Mouse (Mus musculus) heart, postnatal 0 days (tissue): ENCODE measurements around the gene Plcb4. TPM values are rescaled to one million over a fixed set of nuclear protein-coding genes. Genes with fewer than 3 reads are reported as not detected.

Experiments used
- ATAC-seq: fragments of 200-750 bp; cut with Nextera tagmentation; 2 replicates; pipeline ENCODE4 v1.8.0; 2017; ENCODE audit warnings: low read depth, moderate number of reproducible peaks, moderate library complexity; ENCODE audit not compliant: insufficient read depth
- DNase-seq: peaks from one replicate; pipeline ENCODE4 v3.0.0-alpha.2; 2016; ENCODE audit warnings: low spot score
- H3K27ac ChIP-seq: fragments of 300-500 bp; sonication (generic); 2 replicates; pipeline ENCODE4 v1.5.1; 2014; ENCODE audit warnings: low read depth, mild to moderate bottlenecking
- H3K27me3 ChIP-seq: fragments of 300-500 bp; sonication (generic); 2 replicates; pipeline ENCODE4 v1.6.1; 2014; ENCODE audit warnings: low read length, mixed read lengths; ENCODE audit not compliant: control insufficient read depth, insufficient read depth
- H3K36me3 ChIP-seq: fragments of 300-500 bp; sonication (generic); replicated peaks from 2 replicates; pipeline ENCODE4 v1.6.1; 2014; ENCODE audit warnings: low read length, mixed read lengths; ENCODE audit not compliant: control insufficient read depth, insufficient read depth
- H3K4me1 ChIP-seq: fragments of 300-500 bp; sonication (generic); 2 replicates; pipeline ENCODE4 v1.6.1; 2014; ENCODE audit warnings: antibody characterized with exemption; ENCODE audit not compliant: control insufficient read depth, insufficient read depth
- H3K4me2 ChIP-seq: fragments of 300-500 bp; sonication (generic); 2 replicates; pipeline ENCODE4 v1.6.1; 2014; ENCODE audit warnings: low read depth, mild to moderate bottlenecking, low read length, moderate library complexity
- H3K4me3 ChIP-seq: fragments of 300-500 bp; sonication (generic); 2 replicates; pipeline ENCODE4 v1.5.1; 2014; ENCODE audit warnings: low read depth, low read length
- H3K9ac ChIP-seq: fragments of 300-500 bp; sonication (generic); replicated peaks from 2 replicates; pipeline ENCODE4 v1.6.1; 2014; ENCODE audit warnings: low read depth, low read length, mixed read lengths
- H3K9me3 ChIP-seq: fragments of 300-500 bp; sonication (generic); replicated peaks from 2 replicates; pipeline ENCODE4 v1.6.1; 2016; ENCODE audit warnings: low read length; ENCODE audit not compliant: control insufficient read depth
- CTCF ChIP-seq: IDR thresholded peaks from 2 replicates; pipeline ENCODE4 v1.5.1; 2016; ENCODE audit warnings: antibody characterized with exemption, control low read depth, low read depth
- EP300 ChIP-seq: IDR thresholded peaks from 2 replicates; pipeline ENCODE4 v1.6.1; 2016; ENCODE audit warnings: antibody characterized with exemption, low read depth
- WGBS: fragments of 180-500 bp; shearing (Covaris S2); extraction: QIAGEN DNeasy Blood & Tissue Kit; methylation state at CpG from one replicate; pipeline ENCODE4 v1.1.7; 2014; 5-methylcytosine and 5-hydroxymethylcytosine counted together
- polyA plus RNA-seq: library from polyadenylated mRNA; unstranded; fragments of >200 nt; fragmentation: Nextera tagmentation; extraction: Ambion mirVana; gene quantifications from 2 replicates; pipeline ENCODE4 v1.2.1, GENCODE M21; 2015
- total RNA-seq: library from RNA; depleted of rRNA; stranded (reverse); fragments of >200 nt; gene quantifications from 2 replicates; pipeline ENCODE4 v1.2.3, GENCODE M21; 2014; ENCODE audit warnings: low replicate concordance

The Plcb4 gene
- total and polyA plus RNA-seq, 2 experiments from 2014 or later, result 34.7 to 57.0 TPM

DNA sequence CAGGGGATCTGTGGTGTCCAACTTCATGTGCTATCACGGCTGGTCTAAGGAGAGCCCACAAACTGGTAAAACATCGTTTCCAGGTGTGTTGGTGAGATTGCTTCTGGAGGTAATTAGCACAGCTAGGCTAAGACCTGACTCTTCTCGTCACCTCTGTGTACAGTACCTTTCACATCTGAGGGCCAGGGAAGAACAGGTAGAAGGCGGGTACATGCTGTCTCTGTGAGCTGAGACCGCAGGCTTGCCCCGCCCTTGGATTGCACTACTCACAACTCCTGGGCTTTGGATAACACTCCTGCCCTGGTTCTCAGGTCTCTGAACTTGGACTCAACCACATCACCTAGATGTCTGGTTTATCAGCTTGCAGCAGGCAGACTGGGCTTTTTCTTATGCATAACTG is 128.6 kb downstream of the Plcb4 start:
- H3K4me2 ChIP-seq, result no peak overlapping the region
- H3K36me3 ChIP-seq, result peaks cover 7% of the 10 kb centered on the region; the same call in 1 of the 2 replicates
- H3K4me1 ChIP-seq, result no peaks in the 10 kb centered on the region
- ATAC-seq (no peak), DNase-seq (no peak)
- no peak overlapping the region for H3K27ac ChIP-seq
- TF ChIP-seq CTCF, result no peak
- TF ChIP-seq EP300, result no peak
- WGBS, result 96% methylated on average over 6 of the region's 6 CpGs
- H3K4me3 ChIP-seq, result no peak overlapping the region
- H3K9ac ChIP-seq, result no peak overlapping the region
- H3K9me3 ChIP-seq, result 0 out of 2 replicates have a peak, but pooled peaks cover 6% of the 10 kb centered on the region
- no peaks in the 10 kb centered on the region for H3K27me3 ChIP-seq

DNA sequence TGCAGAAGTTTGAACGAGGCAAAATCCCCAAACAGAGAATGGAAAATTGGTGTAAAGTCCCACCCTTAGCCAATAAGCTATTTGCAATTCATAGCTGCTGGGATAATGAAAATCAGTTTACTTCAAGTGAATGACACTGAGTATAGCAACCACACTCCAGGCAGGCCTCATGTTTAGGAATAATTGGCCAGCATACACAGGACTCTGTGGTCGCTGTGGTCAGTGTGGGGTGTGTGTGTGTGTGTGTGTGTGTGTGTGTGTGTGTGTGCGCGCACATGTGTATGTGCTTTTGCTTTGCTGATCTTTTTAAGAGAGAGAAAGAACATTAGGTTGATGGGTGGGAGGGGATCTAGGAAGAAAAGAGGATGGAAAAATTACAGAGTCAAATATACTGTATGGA is 134.1 kb downstream of the Plcb4 start:
- no peak for DNase-seq
- H3K4me3 ChIP-seq, result no peak overlapping the region
- no peak overlapping the region for H3K4me2 ChIP-seq
- H3K9me3 ChIP-seq, result 0 out of 2 replicates have a peak, but pooled peaks cover 6% of the 10 kb centered on the region
- 88% methylated on average over 4 of the region's 4 CpGs for WGBS
- H3K36me3 ChIP-seq, result no peaks in the 10 kb centered on the region
- H3K27ac ChIP-seq, result no peak overlapping the region
- no peak for ATAC-seq
- no peaks in the 10 kb centered on the region for H3K27me3 ChIP-seq
- TF ChIP-seq CTCF, result no peak
- no peak for TF ChIP-seq EP300
- H3K9ac ChIP-seq, result no peak overlapping the region
- H3K4me1 ChIP-seq, result no peaks in the 10 kb centered on the region

DNA sequence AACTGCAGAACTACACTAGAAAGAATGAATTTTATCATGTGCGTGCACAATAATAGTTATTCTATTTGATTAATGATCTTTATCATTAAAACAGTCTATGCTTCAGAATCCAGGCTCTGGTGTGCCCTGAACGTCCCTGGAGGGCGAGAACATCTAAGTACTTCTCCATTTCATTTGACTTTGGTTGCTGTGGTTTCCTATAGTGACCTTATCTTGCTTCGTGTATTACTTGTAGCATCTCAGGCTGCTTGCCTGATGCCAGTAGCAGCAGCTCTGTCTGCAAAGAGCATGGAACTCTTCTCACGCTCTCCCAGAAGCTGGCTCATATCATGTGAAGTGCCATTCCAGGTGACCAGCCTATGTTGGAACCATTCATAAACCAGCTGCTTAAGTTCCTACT is 137.9 kb downstream of the Plcb4 start:
- DNase-seq (no peak), ATAC-seq (no peak)
- Histone ChIP-seq H3K9ac (no peak overlapping the region), H3K36me3 (no peaks in the 10 kb centered on the region), H3K4me3 (no peak overlapping the region), H3K9me3 (0 out of 2 replicates have a peak, but pooled peaks cover 6% of the 10 kb centered on the region), H3K4me1 (peaks cover 6% of the 10 kb centered on the region; the same call in 1 of the 2 replicates), H3K27me3 (no peaks in the 10 kb centered on the region), H3K27ac (no peak overlapping the region), H3K4me2 (no peak overlapping the region)
- 73% methylated on average over 5 of the region's 5 CpGs for WGBS
- TF ChIP-seq EP300 (no peak), CTCF (no peak)

DNA sequence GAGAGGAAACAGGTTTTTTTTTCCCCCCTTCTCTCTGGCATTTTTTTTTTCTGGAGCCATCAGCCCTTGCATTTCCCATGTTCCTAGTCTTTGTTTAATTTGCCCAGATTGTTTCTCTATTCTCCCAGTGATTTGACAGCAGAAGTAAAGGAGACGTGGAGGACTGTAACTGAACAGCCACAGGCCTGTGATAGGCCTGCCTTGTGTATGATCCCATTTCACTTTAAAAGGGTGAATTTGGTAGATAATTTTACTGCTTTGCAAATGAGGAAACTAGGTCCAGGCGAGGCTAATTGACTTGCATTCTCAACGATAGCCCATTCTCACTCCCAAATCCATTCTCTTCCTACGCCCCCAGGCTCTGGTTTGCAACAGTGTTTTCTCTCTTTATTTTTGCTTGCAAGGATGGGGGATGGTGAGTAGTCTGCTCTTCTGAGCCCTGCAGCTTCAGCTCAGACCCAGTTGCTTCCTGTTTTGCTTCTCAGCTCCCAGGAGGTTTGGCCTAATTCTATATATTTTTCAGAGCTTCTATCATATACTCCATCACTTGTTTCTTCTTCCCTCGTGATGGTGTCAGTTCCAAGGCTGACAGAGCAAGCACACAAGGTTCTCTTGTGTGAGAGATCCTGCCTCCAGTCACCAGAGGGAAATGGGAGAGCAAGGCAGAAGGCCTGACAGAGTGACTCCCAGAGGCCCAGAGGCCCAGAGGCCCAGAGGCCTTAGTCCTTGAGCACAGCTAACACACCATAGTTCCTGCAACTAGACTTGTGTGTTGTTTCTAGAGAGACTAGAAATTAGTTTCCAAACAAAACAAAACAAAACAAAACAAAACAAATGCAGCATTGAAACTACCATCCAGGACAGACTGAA is 139.1 kb downstream of the Plcb4 start:
- Histone ChIP-seq H3K27ac (peak overlapping the region; percentile 59), H3K9me3 (no peaks in the 10 kb centered on the region), H3K27me3 (no peaks in the 10 kb centered on the region), H3K4me1 (peaks cover 6% of the 10 kb centered on the region; the same call in 1 of the 2 replicates), H3K4me2 (no peak overlapping the region), H3K4me3 (no peak overlapping the region), H3K9ac (no peak overlapping the region), H3K36me3 (no peaks in the 10 kb centered on the region)
- 58% methylated on average over 5 of the region's 5 CpGs for WGBS
- no peak for ATAC-seq
- TF ChIP-seq CTCF (no peak), EP300 (no peak)
- DNase-seq, result no peak

DNA sequence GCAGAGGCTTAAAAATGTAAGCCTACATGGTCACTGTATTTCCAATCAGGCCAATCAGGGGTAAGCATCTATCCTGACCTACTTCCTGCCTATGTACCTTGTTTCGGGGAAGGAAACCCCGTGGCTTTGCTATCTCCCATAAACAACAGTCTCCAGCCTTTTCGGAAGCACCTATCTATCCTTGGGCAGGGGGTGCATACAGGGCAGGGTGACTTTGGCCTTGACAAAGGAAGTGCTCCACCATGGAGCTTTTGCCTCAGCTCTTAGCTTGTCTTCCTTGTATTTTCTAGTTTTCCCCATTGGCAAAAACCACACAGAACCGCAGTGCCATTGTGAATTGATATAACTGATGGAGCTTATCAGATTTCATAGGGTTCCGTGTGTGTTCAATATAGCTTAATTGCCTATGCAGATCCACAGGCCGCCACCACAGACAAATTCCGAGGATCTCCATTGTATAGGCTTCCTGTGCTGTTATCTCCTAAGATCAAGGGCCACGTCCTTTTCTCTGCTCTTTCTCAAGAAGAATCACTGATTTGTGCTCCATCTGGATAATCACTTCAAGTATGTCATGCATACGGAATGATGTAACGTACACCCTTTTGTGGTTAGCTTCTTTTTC is 140.4 kb downstream of the Plcb4 start:
- H3K36me3 ChIP-seq, result no peaks in the 10 kb centered on the region
- H3K4me3 ChIP-seq, result no peak overlapping the region
- no peak overlapping the region for H3K9ac ChIP-seq
- ATAC-seq (no peak), DNase-seq (no peak)
- TF ChIP-seq CTCF (no peak), EP300 (no peak)
- H3K27ac ChIP-seq, result peak overlapping the region; percentile 63
- H3K4me2 ChIP-seq, result no peak overlapping the region
- H3K27me3 ChIP-seq, result no peaks in the 10 kb centered on the region
- H3K9me3 ChIP-seq, result no peaks in the 10 kb centered on the region
- WGBS, result 73% methylated on average over 10 of the region's 10 CpGs
- H3K4me1 ChIP-seq, result peaks cover 6% of the 10 kb centered on the region; the same call in 1 of the 2 replicates
